Mouse (Mus musculus): Measurements from ENCODE around the gene Glod4. TPM values are rescaled to one million over a fixed set of nuclear protein-coding genes. Genes with fewer than 3 reads are reported as not detected.

The Glod4 gene
- polyA plus RNA-seq, 1 experiment from 2014 or later, result 123 TPM

- no peak for ATAC-seq (replicated peaks)
- no peak overlapping the region for H3K4me2 ChIP-seq
- no peak overlapping the region for H3K9ac ChIP-seq
- no peaks in the 10 kb centered on the region for H3K27me3 ChIP-seq (replicated peaks)
- H3K4me3 ChIP-seq, result no peak overlapping the region
- H3K27ac ChIP-seq, result no peak overlapping the region
- 70% methylated on average over 4 of the region's 4 CpGs for WGBS
- H3K9me3 ChIP-seq, result no peaks in the 10 kb centered on the region
- H3K36me3 ChIP-seq (replicated peaks), result no peaks in the 10 kb centered on the region; the same call in 1 of the 2 replicates
- H3K4me1 ChIP-seq, result peaks cover 8% of the 10 kb centered on the region
Observed at GRCm38 (mm10) chr11:76255431-76256001, 12.0 kb upstream of the Glod4 start.

- no peak overlapping the region for H3K27ac ChIP-seq
Observed at GRCm38 (mm10) chr11:76253918-76254264, 10.4 kb upstream of the Glod4 start.

DNA sequence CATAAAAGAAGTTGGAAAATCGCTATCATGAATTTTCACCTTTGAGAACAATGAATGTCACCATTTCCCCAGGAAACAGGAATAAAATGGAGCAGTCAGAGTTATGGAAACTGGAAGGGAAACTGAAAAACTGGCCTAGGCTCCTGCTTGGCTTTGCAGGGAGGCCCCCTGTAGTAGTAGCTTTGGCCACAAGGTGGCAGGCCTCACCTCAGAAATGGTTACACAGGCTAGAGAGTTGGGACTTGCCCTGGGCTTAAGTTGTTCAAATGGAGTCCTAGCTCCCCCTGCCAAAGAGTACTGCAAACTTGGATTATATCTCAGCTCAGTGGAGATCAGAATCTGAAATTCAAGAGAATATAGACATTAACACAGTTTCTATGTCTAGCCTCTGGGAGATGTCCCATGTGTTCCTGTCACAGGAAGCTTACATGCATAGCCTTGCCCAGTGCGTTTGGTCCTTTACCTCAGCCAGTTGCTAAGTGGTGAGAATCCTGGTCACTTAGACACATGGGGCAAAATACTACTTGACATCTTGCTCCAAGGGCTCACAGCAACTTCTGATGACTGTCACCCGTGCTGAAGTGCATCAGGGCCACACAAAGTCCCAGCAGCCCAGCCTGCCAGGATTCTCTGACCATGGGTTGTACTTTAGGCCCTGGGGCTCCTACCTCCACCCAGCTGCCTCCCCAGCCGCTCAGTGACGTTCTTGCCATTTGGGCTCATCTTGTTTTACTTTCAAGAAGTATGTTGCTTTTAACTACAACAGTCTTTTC, 9.8 kb upstream of the Glod4 start:
- Histone ChIP-seq H3K27ac (no peak overlapping the region), H3K9me3 (no peaks in the 10 kb centered on the region), H3K4me1 (no peaks in the 10 kb centered on the region), H3K36me3 (replicated peaks) (peaks cover 5% of the 10 kb centered on the region; the same call in 1 of the 2 replicates), H3K9ac (no peak overlapping the region), H3K27me3 (replicated peaks) (no peaks in the 10 kb centered on the region), H3K4me3 (no peak overlapping the region), H3K4me2 (no peak overlapping the region)
- ATAC-seq (replicated peaks), result peak; percentile 84
- 47% methylated on average over 5 of the region's 5 CpGs for WGBS

More at GRCm38 (mm10) chr11:76253918-76254264, 10.4 kb upstream of the Glod4 start:
- Histone ChIP-seq H3K4me2 (no peak overlapping the region), H3K36me3 (replicated peaks) (peaks cover 5% of the 10 kb centered on the region; the same call in 1 of the 2 replicates), H3K9me3 (no peaks in the 10 kb centered on the region), H3K27me3 (replicated peaks) (no peaks in the 10 kb centered on the region), H3K4me3 (no peak overlapping the region), H3K9ac (no peak overlapping the region), H3K4me1 (no peaks in the 10 kb centered on the region)
- no peak for ATAC-seq (replicated peaks)
- 75% methylated on average over 4 of the region's 4 CpGs for WGBS

GRCm38 (mm10) chr11:76252036-76252435, 8.5 kb upstream of the Glod4 start:
- Histone ChIP-seq H3K36me3 (replicated peaks) (peaks cover 5% of the 10 kb centered on the region; the same call in 1 of the 2 replicates), H3K4me3 (no peak overlapping the region), H3K9ac (no peak overlapping the region), H3K27ac (no peak overlapping the region), H3K27me3 (replicated peaks) (no peaks in the 10 kb centered on the region), H3K4me2 (no peak overlapping the region), H3K9me3 (no peaks in the 10 kb centered on the region), H3K4me1 (no peaks in the 10 kb centered on the region)
- WGBS, result 66% methylated on average over 3 of the region's 3 CpGs
- ATAC-seq (replicated peaks), result no peak

DNA sequence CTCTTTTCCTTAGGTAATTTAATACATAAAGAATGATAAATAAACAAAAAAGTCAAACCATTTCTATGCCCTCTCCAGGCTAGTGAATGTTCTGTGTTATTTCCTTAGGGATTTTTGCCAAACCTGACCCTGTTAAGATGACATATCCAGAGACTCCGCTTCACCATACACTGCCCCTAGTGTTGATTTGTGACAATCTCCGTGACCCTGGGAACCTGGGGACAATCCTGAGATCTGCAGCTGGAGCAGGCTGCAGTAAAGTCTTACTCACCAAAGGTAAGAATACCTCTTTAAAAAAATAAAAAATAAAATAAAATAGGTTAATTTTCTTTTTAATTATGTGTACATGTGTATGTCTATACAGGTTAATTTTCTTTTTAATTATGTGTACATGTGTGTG, 3.7 kb upstream of the Glod4 start:
- no peaks in the 10 kb centered on the region for H3K9me3 ChIP-seq
- H3K27ac ChIP-seq, result no peak overlapping the region
- peaks cover 28% of the 10 kb centered on the region for H3K4me1 ChIP-seq
- no peak overlapping the region for H3K4me3 ChIP-seq
- 46% methylated on average over 2 of the region's 2 CpGs for WGBS
- H3K27me3 ChIP-seq (replicated peaks), result no peaks in the 10 kb centered on the region
- H3K36me3 ChIP-seq (replicated peaks), result peaks cover 5% of the 10 kb centered on the region; the same call in 1 of the 2 replicates
- no peak for ATAC-seq (replicated peaks)
- no peak overlapping the region for H3K9ac ChIP-seq
- H3K4me2 ChIP-seq, result no peak overlapping the region

DNA sequence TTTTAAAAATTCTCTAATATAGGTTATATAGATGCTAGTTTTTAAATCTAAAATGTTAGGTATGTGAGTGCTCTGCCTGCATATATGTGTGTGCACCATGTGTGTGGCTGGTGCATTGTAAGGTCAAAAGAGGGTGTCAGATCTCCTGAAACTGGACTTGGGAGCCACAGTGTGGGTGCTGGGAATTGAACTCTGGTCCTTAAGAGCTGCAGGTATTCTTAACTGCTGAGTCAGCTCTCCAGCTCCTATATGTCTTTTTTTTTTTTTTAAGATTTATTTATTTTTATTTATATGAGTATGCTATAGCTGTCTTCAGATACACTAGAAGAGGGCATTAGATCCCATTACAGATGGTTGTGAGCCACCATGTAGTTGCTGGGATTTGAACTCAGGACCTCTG, 2.9 kb upstream of the Glod4 start:
- H3K4me3 ChIP-seq, result no peak overlapping the region
- no peak overlapping the region for H3K4me2 ChIP-seq
- H3K4me1 ChIP-seq, result peaks cover 34% of the 10 kb centered on the region
- H3K27me3 ChIP-seq (replicated peaks), result no peaks in the 10 kb centered on the region
- no peak overlapping the region for H3K27ac ChIP-seq
- ATAC-seq (replicated peaks), result no peak
- peaks cover 5% of the 10 kb centered on the region; the same call in 1 of the 2 replicates for H3K36me3 ChIP-seq (replicated peaks)
- no peak overlapping the region for H3K9ac ChIP-seq
- no peaks in the 10 kb centered on the region for H3K9me3 ChIP-seq

DNA sequence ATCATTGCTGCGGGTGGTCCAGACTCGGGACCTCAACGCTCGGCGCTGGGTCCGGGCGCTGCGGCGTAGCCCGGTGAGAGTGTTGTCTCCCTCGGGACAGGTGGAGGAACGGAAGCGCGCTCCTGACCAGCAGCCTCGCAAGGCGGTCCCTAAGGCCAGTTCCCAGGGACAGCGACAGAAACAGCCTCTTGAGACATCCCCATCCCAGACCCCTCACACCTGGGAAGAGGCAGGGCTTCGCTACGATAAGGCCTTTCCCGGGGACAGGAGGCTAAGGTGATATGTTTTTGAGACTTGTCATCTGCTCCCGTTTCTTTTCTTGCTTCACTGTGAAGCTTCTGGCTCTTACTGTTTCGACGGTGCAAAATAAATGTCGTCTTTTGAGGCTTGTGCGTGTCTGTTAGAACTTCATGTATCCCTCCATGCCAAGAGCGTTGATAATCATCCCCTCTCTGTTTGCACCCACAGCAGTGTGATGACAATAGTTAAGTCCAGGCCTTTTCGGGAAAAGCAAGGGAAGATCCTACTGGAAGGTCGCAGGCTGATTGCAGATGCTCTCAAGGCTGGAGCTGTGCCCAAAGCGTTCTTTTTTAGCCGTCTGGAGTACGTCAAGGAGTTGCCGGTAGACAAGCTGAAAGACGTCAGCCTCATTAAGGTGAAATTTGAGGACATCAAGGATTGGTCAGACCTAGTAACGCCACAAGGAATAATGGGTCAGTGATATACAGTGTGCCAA, 454 bp upstream of the Glod4 start:
- H3K9ac ChIP-seq, result peak overlapping the region; percentile 81
- H3K27me3 ChIP-seq (replicated peaks), result no peaks in the 10 kb centered on the region
- peak overlapping the region; percentile 81 for H3K27ac ChIP-seq
- no peaks in the 10 kb centered on the region for H3K9me3 ChIP-seq
- peak overlapping the region; percentile 74 for H3K4me2 ChIP-seq
- WGBS, result 5% methylated on average over 34 of the region's 34 CpGs
- peak overlapping the region; percentile 75 for H3K4me3 ChIP-seq
- H3K36me3 ChIP-seq (replicated peaks), result no peaks in the 10 kb centered on the region; the same call in 1 of the 2 replicates
- ATAC-seq (replicated peaks), result no peak; the same call in 1 of the 2 replicates
- peaks cover 35% of the 10 kb centered on the region for H3K4me1 ChIP-seq

- Histone ChIP-seq H3K27me3 (replicated peaks) (no peaks in the 10 kb centered on the region), H3K36me3 (replicated peaks) (peaks cover 14% of the 10 kb centered on the region), H3K9ac (no peak overlapping the region), H3K4me3 (no peak overlapping the region), H3K9me3 (no peaks in the 10 kb centered on the region), H3K27ac (no peak overlapping the region), H3K4me2 (no peak overlapping the region), H3K4me1 (peaks cover 23% of the 10 kb centered on the region)
- no peak for ATAC-seq (replicated peaks)
- 96% methylated on average over 2 of the region's 2 CpGs for WGBS
Observed at GRCm38 (mm10) chr11:76239750-76240149, 3.8 kb downstream of the Glod4 start.

- Histone ChIP-seq H3K9ac (no peak overlapping the region), H3K9me3 (no peaks in the 10 kb centered on the region), H3K27me3 (replicated peaks) (no peaks in the 10 kb centered on the region), H3K36me3 (replicated peaks) (peaks cover 34% of the 10 kb centered on the region), H3K27ac (no peak overlapping the region), H3K4me2 (no peak overlapping the region), H3K4me3 (no peak overlapping the region), H3K4me1 (no peaks in the 10 kb centered on the region)
- ATAC-seq (replicated peaks), result no peak
- WGBS, result 98% methylated on average over 3 of the region's 3 CpGs
Observed at GRCm38 (mm10) chr11:76236136-76236535, 7.4 kb downstream of the Glod4 start.

DNA sequence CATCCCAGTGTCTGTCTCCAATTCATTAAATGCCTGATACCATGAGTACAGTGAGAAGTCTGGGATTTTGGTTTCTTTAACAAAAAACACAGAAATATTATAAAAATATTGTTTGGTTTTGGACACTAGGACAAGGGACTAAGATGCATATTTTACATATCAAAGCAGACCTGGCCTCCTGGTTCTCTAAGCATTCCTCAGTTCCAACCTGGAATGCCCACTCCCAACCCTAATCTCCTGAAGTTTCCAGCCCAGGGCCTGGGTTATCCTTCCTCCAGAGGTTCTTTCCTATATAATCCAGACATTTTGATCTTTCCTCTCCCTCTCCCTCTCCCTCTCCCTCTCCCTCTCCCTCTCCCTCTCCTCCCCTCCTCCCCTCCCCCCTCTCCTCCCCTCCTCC, 18.5 kb downstream of the Glod4 start:
- no peak overlapping the region for H3K9ac ChIP-seq
- H3K27me3 ChIP-seq (replicated peaks), result no peaks in the 10 kb centered on the region
- no peak overlapping the region for H3K27ac ChIP-seq
- H3K4me2 ChIP-seq, result no peak overlapping the region
- ATAC-seq (replicated peaks), result no peak
- no peak overlapping the region for H3K4me3 ChIP-seq
- no peaks in the 10 kb centered on the region for H3K9me3 ChIP-seq
- no peaks in the 10 kb centered on the region for H3K4me1 ChIP-seq
- peaks cover 9% of the 10 kb centered on the region; the same call in 1 of the 2 replicates for H3K36me3 ChIP-seq (replicated peaks)

GRCm38 (mm10) chr11:76224631-76225030, 18.9 kb downstream of the Glod4 start:
- WGBS, result 93% methylated on average over 5 of the region's 5 CpGs
- Histone ChIP-seq H3K4me2 (no peak overlapping the region), H3K4me3 (no peak overlapping the region), H3K27me3 (replicated peaks) (no peaks in the 10 kb centered on the region), H3K27ac (no peak overlapping the region), H3K9me3 (no peaks in the 10 kb centered on the region), H3K4me1 (no peaks in the 10 kb centered on the region), H3K36me3 (replicated peaks) (peaks cover 9% of the 10 kb centered on the region; the same call in 1 of the 2 replicates), H3K9ac (no peak overlapping the region)
- ATAC-seq (replicated peaks), result no peak

DNA sequence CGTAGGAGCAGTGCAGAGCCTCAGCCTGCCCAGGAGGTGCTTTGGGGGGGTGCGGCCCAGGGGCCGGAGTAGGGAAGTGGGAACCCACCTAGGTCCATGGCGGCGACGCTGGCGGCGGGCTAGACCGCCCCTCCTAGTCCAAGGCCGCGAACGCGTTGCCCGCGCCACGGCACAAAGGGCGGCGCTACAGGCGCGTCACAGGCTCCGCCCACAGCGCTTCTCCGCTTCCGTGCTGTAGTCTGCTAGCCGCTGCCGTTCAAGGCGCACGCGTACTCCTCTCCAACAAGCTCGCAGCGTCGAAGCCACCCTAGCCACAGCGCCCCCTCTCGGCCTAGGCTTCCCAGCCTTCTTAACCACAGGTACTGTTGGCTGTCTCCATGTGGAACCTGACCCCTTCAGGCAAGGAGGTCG, 26.1 kb downstream of the Glod4 start, which contains the start of the genes Dbil5 and Gemin4:
Dbil5 (plus strand) TSS at position 219 of the 411 bp plus-strand sequence.
Gemin4 (minus strand) TSS at position 275 of the 411 bp plus-strand sequence.
- Histone ChIP-seq H3K9ac (peak within 1 kb of the TSS; percentile 96), H3K27ac (peak within 1 kb of the TSS; percentile 91)

More for the DNA sequence above, 26.1 kb downstream of the Glod4 start, which contains the start of the genes Dbil5 and Gemin4:
- Histone ChIP-seq H3K4me1 (peaks cover 10% of the 10 kb centered on the region), H3K4me3 (peak within 1 kb of the TSS; percentile 89), H3K9me3 (no peaks in the 10 kb centered on the region), H3K36me3 (replicated peaks) (peaks cover 10% of the 10 kb centered on the region; the same call in 1 of the 2 replicates), H3K4me2 (peak within 1 kb of the TSS; percentile 65), H3K27me3 (replicated peaks) (no peaks in the 10 kb centered on the region)
- under 1% methylated on average over 35 of the region's 35 CpGs for WGBS
- ATAC-seq (replicated peaks), result peak; percentile 99
